Mouse (Mus musculus) lung, postnatal 14 days (tissue): Measurements from ENCODE around the gene Cdc14b.

Experiments
- DNase-seq: peaks from one replicate; pipeline ENCODE4 v3.0.0; 2021

Gene Cdc14b

DNA sequence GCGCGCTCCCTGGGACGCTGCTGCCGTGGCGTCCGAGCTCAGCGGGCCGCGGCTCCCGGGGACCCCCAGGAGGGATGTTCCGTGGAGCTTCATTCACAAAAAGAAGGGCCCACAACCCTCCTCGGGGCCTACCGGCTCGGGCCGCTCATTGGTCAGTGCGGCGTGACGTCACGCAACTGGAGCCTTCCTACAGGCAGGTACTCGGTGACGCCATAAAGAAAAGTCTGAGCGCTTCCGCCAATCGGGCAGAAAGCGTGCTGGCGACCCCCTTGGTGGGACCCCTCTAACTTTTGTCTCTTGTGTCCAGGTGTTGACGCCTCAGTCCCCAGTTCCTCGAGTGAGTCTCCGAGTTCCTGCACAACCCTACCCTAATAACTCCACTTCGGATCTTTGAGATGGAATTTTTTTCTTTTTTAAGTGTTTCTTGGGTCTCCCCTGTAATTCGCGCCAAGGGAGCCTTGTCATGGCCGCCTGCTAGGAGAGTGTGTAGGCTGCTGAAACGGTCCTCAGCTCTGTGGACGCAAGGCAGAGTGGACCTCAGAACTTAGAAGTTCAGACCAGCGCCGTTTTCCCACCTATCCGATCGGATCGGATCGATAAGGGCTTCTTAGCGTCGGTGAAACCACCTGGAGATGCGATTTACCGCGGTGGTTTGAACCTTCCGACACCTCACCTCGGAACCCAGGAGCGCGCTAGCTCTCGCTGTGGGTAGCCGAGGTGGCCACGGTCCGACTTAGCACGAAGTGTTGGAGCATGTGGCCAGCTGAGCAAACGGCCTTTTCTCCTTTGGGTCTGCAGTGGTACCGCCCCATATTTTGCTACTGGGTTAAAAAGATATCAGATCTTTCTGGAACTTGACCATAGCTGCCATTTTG, at the start of gene Cdc14b:
Gene Cdc14b (minus strand): TSS at position 412 of the 875 bp plus-strand sequence.
- peak; percentile 65 for DNase-seq

DNA sequence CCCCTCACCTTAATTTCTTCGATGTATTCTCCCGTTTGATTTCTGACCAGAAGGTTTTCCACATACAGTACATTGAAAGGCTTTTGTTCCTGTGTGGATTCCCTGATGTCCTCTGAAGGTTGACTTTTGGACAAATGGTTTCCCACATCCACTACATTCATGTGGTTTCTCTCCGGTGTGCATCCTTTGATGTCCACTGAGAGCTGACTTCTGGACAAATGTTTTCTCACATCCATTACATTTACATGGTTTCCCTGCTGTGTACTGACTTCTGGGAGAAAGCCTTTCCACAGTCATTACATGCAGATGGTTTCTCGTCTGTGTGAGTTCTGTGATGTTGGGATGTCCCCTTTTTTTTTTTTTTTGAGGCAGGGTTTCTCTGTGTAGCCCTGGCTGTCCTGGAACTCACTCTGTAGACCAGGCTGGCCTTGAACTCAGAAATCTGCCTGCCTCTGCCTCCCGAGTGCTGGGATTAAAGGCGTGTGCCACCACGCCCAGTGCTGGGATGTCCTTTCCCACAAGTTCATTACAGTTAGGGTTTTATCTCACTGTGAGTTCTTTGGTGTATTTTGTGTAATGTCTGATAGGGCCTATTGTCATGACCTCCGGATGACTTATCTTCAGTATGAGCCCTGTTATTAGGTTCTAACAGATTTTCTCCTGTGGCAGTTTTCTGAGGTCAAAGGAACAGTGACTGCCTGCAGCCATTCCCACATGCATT, 47.6 kb upstream of the Cdc14b start:
- DNase-seq, result no peak

DNA sequence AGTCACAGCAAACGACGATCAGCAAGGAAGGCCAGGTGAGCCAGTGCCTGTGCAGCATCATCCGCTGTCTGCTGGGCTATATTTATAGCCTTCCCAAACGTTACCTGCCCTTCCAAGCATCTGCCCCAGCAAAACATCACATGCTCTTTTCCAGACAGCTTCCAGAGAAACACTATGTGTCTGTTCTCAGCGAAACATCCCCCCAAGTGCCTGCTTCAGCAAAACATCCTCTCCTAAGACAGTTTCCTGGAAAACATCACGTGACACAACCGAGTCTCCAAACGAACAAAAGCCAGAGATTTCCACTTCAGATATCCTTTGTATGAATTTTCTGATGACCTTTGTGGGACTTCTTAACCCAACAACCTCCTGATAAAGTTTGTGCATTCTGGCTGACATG, 45.2 kb upstream of the Cdc14b start:
- no peak for DNase-seq

DNA sequence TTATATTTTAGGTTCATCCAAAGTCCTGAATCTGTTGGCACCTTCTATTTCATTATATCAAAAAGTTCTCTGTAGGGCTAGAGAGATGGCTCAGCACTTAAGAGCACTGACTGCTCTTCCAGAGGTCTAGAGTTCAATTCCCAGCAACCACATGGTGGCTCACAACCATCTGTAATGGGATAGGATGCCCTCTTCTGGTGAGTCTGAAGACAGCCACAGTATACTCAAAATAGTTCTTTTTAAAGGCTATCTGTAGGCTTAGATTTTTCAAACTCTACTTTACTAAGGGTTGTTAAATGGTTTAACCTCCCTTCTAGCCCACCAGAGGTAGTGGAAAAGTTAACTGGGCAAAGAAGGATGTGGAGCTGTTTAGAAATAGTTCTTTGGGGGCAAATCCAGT, 44.7 kb upstream of the Cdc14b start:
- DNase-seq, result no peak

DNA sequence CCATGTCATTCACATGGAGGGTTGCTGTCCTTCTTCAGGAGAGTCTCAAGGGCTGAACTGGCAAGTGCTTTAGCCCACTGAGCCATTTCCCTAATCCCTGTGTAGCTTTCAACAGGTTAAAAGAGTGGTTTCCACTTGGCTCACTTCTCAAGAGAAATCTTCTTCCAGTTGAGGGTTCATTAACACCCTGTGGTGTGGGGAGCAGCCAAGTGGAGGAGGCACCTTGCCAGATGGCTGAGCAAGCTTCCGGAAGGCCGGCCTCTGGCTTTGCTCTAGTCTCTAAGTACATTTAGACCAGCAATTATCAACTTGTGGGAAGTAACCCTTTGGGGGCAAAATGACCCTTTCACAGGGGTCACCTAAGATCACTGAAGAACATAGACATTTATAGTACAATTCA, 43.3 kb upstream of the Cdc14b start:
- DNase-seq, result peak; percentile 31

DNA sequence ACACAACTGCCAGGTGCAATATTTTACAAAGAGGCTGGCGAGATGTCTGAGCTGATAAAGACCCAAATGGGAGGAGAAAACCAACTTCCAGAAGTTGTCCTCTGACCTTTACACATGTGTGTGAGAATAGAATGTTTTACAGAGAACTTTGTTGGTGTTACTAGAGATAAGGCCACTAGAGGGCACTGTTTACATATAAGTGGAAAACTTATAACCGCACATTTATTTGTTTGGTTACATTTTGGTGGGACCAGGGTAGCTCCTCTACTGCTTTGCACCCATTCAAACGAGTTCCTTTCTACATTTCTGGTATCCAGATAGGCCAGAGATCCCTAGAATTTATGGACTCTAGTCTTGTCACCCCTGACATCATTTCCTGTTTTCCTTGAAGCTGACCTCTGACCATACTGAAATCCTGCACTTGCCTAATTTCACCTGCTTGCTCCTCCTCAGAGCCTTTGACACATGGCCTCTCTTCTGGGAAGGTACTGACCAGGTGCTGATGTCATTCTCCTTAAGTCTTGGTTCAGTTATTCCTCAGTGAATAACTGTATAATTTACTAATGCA, 40.5 kb upstream of the Cdc14b start:
- DNase-seq, result peak; percentile 34

DNA sequence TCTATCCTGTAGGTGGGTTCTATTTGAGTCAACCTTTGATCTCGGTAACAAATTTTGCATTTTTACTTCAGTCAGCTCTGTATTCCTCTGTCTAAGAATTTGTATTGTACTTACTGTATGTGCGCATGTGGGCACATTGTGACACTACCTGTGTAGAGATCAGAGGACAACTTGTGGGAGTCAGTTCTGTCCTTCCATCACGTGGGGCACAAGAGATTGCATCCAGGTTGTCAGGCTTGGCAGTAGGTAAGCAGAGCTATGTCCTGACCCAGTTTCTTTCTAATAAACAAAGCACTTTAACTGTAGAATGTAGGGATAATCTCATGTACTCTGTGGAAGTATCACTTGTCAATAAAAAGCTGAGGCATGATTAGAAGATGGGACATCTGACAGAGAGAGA, 39.0 kb upstream of the Cdc14b start:
- DNase-seq, result no peak

DNA sequence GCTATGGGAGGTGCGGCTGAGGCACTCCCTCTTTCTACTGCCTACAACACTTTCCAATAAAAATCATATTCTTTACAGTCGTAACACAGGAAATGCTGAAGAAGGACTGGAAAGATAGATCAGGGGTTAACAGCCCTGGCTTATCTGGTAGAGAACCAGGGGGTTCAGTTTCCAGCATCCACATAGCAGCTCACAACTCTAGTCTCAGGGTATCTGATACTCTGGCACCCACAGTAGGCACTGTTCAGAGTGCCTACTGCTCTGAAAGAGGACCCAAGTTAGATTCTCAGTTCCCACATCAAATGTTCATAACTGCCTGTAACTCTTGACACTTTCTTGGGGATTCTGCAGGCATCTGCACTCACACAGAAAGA, 37.8 kb upstream of the Cdc14b start:
- no peak for DNase-seq

DNA sequence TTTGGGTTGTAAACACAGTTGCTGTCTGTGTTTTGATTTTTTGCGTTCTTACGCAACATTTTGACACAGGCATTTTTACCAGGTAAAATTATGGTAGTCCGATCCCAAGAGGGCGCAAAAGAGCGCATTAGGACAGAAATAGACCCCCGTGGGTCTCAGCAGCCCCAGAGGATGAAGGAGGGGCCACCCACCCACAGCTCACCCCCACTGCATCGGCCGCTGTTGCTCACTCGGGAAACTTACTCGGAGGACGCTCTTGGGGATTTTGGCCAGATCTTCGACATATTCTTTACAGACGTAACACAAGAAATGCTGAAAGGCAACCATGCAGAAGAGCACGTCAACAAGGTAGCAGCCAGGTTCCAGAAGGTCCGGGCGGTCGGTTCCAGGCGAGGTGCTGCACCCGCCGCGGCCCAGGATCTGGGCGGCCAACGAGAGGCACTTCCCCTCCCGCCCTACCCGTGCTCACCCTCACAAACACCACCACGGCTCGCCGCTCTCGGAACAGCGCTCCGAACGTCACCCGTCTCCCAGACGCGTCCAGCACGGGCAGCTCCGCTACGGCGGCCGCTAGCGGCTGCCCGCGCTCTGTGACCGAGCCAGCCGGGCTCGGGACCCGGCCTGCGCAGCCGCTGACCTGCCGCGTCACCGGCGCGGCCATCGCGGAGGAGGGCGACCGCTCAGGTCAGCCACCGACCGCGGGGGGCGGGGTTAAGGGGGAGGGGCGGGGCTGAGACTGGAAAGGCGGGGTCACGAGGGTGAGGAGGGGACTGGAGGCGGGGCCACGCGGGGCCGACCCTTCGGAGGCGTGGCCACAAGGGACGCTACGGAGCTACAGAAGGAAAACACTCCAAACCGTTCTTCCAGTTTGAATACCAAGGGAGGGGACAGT, 37.2 kb upstream of the Cdc14b start, which contains the start of gene Aaed1:
Gene Aaed1 (minus strand): TSS at position 687 of the 892 bp plus-strand sequence.
- DNase-seq, result peak; percentile 94

DNA sequence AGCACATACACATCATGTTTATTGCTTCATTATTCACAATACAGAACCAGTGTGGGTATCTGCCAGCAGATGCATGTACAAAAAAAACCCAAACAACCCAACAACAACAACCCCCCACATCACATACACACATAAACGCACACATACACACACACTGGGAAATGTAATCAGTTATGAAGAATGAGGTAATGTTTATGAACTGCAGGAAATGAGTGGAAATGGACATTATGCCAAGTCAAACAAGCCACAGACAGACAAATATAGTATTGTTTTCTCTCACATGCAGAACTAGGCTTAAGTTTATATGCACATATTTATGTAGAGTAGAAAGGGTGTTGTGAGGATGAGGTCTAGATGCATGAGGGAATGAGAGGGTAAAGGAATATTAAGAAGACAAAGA, 36.2 kb upstream of the Cdc14b start:
- no peak for DNase-seq

DNA sequence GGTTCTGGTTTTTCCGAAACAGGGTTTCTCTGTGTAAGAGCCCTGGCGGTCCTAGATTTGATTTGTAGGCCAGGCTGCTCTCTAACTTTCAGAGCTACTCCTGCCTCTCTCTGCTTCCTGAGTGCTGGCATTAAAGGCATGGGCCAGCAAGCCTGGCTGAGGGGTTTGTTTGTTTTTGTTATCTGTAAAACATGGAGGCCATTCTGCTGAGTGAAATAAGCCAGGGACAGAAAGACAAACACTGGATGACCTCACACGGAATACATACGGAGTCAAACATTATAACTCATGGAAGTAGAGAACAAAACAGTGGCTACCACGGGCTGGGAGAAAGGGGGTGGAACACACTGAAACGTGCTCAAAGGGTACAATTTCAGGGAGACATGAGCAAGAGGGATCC, 35.5 kb upstream of the Cdc14b start:
- DNase-seq, result no peak

DNA sequence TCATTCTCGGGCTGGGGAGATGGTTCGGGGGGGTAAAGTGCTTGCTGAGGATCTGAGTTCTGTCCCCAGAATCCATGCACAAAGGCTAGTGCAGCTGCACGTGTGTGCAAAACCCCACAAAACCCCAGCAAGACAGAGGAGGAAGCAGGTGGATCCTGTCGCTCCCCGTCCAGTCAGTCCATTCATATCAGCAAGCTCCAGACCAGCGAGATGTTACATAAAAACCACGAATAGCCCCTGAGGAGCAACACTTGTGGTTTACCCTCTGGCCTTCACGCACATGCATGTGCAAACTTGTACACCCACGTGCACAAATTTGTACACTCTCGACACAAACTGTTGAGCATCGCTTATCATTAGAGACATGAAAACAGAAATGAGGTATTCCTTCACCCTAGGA, 34.8 kb upstream of the Cdc14b start:
- no peak for DNase-seq

DNA sequence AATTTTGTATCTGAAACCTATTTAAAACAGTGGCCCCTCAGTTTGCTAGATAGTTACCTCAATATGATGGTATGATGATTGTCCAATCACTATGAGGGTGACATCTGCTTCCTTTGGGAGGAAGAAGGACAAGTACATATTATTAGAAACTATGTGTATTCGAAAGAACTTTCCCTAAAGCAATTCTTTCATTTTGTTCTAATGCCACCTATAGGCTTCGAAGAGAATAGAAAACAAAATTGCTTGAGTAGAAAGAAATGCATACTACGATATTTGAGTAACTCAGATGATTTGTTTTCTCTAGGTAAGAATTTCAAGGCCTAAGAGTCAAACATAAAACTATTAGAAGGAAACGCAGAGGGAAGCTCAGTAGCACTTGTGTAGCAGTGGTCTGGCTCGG, 33.9 kb upstream of the Cdc14b start:
- no peak for DNase-seq

DNA sequence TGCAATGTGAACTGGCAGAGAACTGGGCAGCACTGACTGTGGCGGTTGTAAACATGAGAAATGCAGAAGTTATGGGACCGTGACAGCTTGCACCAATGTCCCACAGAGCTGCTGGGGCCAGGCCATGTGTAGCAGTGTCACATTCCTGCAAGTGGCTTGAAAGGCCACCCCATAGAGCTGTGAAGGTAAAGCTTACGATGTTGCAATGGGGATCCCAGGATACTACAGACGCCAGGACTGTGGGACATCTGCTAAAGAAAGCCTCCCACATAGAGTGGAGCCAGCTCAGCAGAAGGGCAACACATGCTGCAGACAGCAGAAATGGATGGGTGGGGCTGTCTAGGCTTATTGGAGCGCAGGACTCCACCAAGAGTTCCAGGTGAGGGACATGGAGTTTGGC, 32.4 kb upstream of the Cdc14b start:
- DNase-seq, result no peak

DNA sequence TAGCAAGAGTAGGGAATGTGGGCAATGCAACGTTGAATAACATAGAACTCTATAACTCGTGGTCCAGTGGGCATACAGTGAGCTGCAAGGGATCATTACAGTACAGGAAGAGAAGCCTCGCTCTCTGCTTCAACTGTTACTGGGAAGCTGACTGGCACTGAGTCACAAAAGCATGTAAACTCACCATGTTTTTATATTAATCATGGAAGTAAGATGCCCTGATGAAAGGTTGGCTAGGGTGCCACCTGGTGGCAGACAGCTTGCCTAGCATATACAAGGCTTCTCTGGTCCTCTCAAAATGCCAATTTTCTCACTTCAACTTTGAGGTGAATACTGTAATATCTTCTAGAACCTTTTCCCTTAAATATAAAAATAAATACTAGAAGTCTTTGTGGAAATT, 31.0 kb upstream of the Cdc14b start:
- peak; percentile 63 for DNase-seq

DNA sequence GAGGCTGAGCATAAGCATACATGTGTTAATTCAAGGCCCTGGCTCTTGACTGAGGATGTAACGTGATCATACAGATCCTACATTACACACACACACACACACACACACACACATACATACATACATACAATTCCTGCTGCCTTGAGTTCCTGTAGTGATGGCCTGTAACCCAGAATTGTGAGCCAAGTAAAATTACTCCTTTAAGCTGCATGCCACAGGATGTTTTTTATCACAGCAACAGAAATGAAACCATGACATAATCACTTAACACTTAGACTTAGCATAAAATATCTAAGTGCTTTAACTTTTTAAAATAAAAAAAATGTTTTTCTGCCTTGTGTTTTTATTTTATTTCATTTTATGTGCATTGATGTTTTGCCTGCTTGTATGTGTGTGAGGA, 24.0 kb upstream of the Cdc14b start:
- DNase-seq, result no peak

DNA sequence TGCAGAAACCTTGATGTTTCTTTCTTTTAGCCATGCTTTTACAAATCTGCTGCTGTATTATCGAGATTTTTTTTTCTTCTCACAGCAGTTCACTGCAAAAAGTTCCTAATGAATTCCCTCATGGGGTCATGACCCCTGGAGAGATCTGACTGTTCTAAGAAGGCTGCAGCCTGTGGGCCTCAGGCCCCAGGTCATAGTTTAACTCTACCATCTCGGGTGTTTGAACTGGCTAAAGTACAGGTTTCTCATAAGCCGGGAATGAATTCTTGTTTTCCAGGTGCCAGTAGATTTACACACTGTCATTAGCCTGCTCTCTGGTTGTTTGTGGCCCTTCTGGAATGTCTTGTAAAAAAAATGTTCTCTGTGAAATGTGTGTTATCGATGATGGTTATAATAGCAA, 11.7 kb upstream of the Cdc14b start:
- DNase-seq, result no peak

DNA sequence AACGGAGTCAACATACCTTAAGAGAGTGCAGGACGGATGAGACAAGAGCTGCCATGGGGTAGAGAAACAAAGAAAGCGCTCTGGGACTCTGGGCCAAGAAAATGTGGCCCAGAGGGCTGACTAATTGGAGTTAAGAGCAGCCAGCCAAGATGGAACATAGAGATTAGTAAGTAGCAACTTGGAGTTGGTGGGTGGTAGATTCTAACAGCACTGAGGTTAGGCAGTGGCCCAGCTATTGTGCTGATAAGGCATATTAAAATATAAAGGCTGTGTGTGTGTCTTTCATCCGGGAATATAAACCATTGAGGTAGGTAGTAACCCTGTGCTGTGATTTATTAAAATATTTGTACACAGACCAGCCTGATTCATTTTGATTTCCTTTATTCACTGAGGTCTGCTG, 11.2 kb upstream of the Cdc14b start:
- DNase-seq, result no peak

DNA sequence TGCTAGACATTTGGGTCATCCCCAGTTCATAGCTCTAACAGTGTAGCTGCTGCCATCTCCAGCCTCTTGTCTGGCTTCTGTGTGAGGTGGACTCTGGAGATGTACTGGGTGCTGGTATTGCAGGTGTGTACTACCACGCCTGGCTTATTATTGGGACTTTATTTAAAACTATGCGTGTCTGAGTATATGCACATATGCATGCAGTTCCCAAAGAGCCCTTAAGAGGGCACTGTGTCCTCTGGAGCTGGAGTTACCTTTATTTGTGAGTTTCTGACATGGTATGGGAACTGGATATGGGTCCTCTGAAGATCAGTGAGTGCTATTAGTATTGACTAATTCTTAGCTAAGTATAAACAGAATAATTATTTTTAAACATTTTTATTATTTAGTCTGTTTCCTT, 9.6 kb upstream of the Cdc14b start:
- no peak for DNase-seq

DNA sequence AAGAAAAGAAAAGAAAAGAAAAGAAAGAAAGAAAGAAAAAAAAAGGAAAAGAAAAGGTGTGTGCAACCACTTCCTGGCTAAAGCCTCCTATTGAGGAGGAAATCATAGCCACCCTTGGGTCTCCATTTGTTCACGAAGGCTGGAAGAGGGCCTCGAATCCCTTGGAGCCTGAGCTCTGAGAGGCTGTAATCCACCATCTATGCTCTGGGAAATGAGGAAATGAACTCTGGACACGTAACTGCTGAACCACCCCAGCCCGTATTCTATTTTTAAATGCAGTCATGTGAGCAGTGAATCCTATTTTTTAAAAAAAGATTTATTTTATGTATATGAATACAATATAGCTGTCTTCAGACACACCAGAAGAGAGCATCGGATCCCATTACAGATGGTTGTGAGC, 5.8 kb upstream of the Cdc14b start:
- no peak for DNase-seq

DNA sequence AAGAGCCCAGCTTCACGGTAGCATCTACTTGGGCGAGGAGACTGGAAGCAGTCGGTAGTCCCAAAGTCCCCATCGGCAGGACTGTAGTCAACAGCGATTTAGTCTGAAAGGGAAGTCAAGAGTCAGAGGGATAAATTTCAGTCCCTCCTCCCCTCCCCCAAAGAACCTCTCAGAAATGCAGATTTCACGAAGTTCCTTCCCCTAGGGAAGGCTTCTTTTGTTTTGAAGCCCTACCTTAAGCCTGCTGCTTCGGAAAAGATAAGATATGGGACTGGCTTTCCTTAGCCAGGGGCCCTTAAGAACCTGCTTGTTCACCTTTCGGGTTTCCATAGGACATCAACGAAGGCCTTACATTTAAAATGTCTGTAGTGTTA, 651 bp upstream of the Cdc14b start:
- no peak for DNase-seq

DNA sequence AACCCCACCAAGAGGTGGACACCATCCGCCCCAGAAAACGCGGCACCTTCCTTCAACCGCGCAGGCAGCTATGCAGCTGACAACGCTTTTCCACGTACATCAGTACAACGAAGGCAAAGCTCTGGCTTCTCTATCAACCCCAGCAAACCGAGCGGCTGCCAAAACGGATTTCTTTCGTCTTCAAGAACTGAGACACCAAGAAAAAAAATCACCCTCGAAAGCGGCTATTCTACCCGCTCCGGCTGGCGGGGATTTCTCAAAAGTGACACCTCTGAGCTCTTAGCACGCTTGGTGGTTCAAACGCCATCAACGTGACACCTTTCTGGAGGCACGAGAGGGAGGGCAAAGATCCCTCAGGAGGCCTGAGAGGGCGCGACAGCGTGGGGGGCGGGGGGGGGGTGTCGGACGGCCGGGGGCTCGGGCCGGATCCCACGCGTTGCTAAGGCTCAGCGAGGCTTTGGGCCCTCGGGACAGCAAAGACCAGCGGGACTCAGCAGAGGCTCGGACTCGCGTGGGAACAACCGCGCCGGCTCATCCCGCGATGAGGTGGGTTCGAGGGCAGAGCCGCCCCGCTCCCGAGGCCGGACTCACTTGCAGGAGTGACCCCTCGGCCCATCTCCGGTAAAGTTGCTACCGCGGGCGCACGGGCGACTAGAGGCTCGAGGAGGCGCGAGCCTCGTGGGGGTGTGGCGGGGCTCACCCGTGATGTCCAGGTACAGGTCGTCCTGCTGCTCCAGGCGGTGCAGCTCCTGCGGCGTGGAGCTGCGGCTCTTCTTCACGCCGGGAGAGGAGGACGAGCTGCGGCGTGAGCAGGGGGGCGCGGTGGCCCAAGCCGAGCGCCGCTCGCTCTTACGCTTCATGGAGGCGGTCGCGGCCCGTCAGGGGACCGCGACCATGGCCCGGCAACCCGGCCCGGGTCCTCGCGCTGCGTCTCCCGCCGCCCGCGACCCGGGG, 922 bp downstream of the Cdc14b start:
- peak; percentile 9 for DNase-seq
